Mouse (Mus musculus) stomach, postnatal 0 days (tissue): Measurements from ENCODE around the gene Nt5c1a. TPM values are rescaled to one million over a fixed set of nuclear protein-coding genes. Genes with fewer than 3 reads are reported as not detected.
A peak's percentile ranks its signal among the peaks of the same experiment; 100 is the strongest.

ENCODE experiments used
- ATAC-seq: fragments of 200-750 bp; cut with Nextera tagmentation; 2 replicates; pipeline ENCODE4 v1.8.0; 2017; ENCODE audit not compliant: low FRiP score, low TSS enrichment
- DNase-seq: peaks from one replicate; pipeline ENCODE4 v3.0.0-alpha.2; 2016; ENCODE audit warnings: low spot score
- H3K27ac ChIP-seq: fragments of 300-500 bp; sonication (generic); replicated peaks from 2 replicates; pipeline ENCODE4 v1.5.1; 2014; ENCODE audit warnings: mild to moderate bottlenecking, control low read depth
- H3K27me3 ChIP-seq: fragments of 300-500 bp; sonication (generic); 2 replicates; pipeline ENCODE4 v1.6.1; 2014; ENCODE audit warnings: low read length; ENCODE audit not compliant: control insufficient read depth, insufficient read depth
- H3K36me3 ChIP-seq: fragments of 300-500 bp; sonication (generic); 2 replicates; pipeline ENCODE4 v1.6.1; 2014; ENCODE audit warnings: low read length, mixed read lengths; ENCODE audit not compliant: control insufficient read depth, insufficient read depth
- H3K4me1 ChIP-seq: fragments of 300-500 bp; sonication (generic); replicated peaks from 2 replicates; pipeline ENCODE4 v1.6.1; 2014; ENCODE audit warnings: antibody characterized with exemption; ENCODE audit not compliant: control insufficient read depth, insufficient read depth
- H3K4me2 ChIP-seq: fragments of 300-500 bp; sonication (generic); replicated peaks from 2 replicates; pipeline ENCODE4 v1.6.1; 2014; ENCODE audit warnings: low read depth, mild to moderate bottlenecking, control low read depth, moderate library complexity
- H3K4me3 ChIP-seq: fragments of 300-500 bp; sonication (generic); 2 replicates; pipeline ENCODE4 v1.5.1; 2014; ENCODE audit warnings: low read depth, low read length, control low read depth
- H3K9ac ChIP-seq: fragments of 300-500 bp; sonication (generic); 2 replicates; pipeline ENCODE4 v1.6.1; 2014; ENCODE audit warnings: mild to moderate bottlenecking, low read length, control low read depth, mixed read lengths
- H3K9me3 ChIP-seq: fragments of 300-500 bp; sonication (generic); 2 replicates; pipeline ENCODE4 v1.6.1; 2016; ENCODE audit warnings: low read length; ENCODE audit not compliant: control insufficient read depth
- CTCF ChIP-seq: IDR thresholded peaks from 2 replicates; pipeline ENCODE4 v1.5.1; 2016; ENCODE audit warnings: antibody characterized with exemption, low read depth, mild to moderate bottlenecking, moderate library complexity
- EP300 ChIP-seq: optimal IDR thresholded peaks from 2 replicates; pipeline ENCODE3; 2016; ENCODE audit warnings: antibody characterized with exemption
- WGBS: fragments of 180-500 bp; shearing (Covaris S2); extraction: QIAGEN DNeasy Blood & Tissue Kit; methylation state at CpG from one replicate; pipeline ENCODE4 v1.1.7; 2014; 5-methylcytosine and 5-hydroxymethylcytosine counted together
- polyA plus RNA-seq: library from polyadenylated mRNA; unstranded; fragments of >200 nt; fragmentation: Nextera tagmentation; extraction: Ambion mirVana; gene quantifications from 2 replicates; pipeline ENCODE4 v1.2.1, GENCODE M21; 2015

The Nt5c1a gene
- not detected in 2 replicates for polyA plus RNA-seq

DNA sequence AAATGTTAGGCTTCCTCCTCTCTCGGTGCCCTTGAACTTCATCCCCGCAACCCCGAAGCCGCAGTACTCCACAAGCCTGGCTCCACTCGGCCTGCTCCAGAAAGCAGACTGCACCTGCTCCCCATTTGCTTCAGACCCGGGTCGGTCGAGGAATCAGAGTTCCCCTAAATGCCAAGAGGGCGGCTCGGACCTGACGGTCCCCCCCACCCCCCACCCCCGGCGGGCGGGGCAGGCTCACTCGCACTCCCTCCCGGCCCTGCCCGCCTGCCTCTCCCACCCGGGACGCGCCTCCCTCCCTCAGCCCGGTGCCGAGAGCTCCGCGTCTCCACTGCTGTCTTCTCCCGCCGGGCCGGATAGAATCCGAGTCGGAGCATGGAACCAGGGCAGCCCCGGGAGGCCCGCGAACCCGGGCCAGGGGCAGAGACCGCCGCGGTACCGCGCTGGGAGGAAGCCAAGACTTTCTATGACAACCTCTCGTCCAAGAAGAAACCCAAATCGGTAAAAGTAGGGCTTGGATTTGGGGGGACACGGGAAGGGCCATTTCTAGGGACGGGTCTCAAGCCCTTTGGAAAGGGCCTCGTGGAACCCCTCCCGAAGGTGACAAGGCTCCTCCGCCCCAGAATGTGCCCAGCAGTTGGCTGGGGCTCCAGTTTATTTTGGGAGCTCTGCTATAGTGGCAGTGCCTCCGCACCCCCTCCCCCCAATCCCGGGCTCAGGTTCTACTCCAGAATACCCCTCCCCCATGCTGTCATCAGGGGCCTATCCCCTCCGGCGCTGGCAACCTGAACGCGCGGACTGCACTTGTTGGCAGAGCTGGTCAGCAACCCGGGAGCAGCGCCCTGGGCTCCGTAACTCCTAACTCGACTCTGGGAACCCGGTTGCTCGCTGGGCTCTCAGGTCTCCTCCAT, at the start of gene Nt5c1a:
Nt5c1a (plus strand) TSS at position 319 of the 908 bp plus-strand sequence.
- H3K4me1 ChIP-seq, result peaks cover 4% of the 10 kb centered on the region
- H3K9me3 ChIP-seq, result no peaks in the 10 kb centered on the region
- peak within 1 kb of the TSS; percentile 43; the same call in 1 of the 2 replicates for H3K9ac ChIP-seq
- under 1% methylated on average over 57 of the region's 58 CpGs for WGBS
- H3K27me3 ChIP-seq, result no peaks in the 10 kb centered on the region; the same call in 1 of the 2 replicates
- ATAC-seq (peak; percentile 37), DNase-seq (peak; percentile 48)
- no peaks in the 10 kb centered on the region for H3K36me3 ChIP-seq
- H3K27ac ChIP-seq, result no peak within 1 kb of the TSS
- H3K4me3 ChIP-seq, result peak within 1 kb of the TSS; percentile 38
- H3K4me2 ChIP-seq, result peak within 1 kb of the TSS; percentile 69
- TF ChIP-seq EP300 (no peak), CTCF (no peak)

DNA sequence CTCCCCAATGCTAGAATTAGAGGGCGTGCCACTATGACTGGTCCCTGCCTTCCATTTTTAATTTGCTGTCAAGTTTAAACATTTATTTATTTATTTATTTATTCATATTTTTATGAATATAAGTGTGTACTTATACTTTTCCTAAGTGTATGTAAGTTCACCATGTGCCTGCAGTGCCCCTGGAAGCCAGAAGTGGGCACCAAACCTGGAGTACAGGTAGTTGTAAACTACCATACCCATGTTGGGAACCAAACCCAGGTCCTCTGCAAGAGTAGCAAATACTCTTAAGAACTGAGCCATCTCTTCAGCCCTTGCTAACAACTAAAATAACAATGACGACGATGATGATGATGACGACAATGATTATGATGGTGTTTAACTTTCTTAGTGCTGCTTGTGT, 49.3 kb upstream of the Nt5c1a start:
- Histone ChIP-seq H3K9ac (no peak overlapping the region), H3K4me2 (no peak overlapping the region), H3K4me3 (no peak overlapping the region), H3K27me3 (no peaks in the 10 kb centered on the region), H3K4me1 (no peaks in the 10 kb centered on the region), H3K36me3 (no peaks in the 10 kb centered on the region), H3K9me3 (no peaks in the 10 kb centered on the region), H3K27ac (no peak overlapping the region)
- TF ChIP-seq CTCF, result peak; percentile 18; the same call in 1 of the 2 replicates
- no peak for TF ChIP-seq EP300
- DNase-seq (no peak), ATAC-seq (no peak)
- 76% methylated on average over 4 of the region's 4 CpGs for WGBS

DNA sequence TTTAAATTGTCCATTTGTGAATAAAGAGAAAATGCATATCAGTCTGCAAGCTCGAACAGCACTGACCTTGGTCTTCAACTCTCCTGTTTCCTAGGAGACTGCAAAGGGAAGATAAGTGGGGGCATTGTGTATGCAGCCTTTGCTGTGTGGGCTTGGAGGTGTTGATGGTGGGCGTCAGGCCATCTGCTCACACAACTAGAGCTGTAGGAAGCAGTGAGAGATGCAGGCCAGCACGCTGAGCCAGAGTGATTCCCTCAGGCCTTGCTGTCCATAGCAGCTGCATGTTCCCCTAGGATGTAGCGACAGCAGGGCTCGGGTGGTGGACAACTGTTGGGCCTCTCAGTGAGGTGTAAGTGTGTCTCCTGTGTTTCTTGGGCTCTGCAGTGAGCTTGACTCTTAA, 48.3 kb upstream of the Nt5c1a start:
- WGBS, result 48% methylated on average over 5 of the region's 5 CpGs
- H3K9me3 ChIP-seq, result no peaks in the 10 kb centered on the region
- TF ChIP-seq CTCF (no peak), EP300 (no peak)

DNA sequence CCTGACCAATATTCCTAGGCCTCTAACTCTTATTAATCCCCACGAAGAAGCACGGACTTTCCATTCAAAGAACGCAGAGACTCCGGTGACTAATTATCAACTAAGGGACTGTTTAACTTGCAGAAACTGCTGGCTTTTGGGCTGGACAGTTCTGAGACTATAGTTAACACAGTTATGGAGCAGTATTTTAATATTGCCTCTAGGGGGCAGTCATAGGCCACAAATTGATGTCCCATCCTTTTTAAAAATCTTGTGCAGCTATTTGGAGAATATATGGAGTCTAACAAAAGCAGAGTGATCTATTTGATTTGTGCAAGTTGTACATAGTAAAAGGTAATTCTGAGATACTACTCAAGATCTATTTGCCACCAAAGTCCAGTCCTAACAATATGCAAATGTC, 46.3 kb upstream of the Nt5c1a start:
- DNase-seq (no peak), ATAC-seq (no peak)
- Histone ChIP-seq H3K9me3 (no peaks in the 10 kb centered on the region), H3K27ac (no peak overlapping the region), H3K4me1 (no peaks in the 10 kb centered on the region), H3K27me3 (no peaks in the 10 kb centered on the region), H3K9ac (no peak overlapping the region), H3K4me3 (no peak overlapping the region), H3K36me3 (no peaks in the 10 kb centered on the region), H3K4me2 (no peak overlapping the region)
- WGBS, result 15% methylated on average over 4 of the region's 4 CpGs
- TF ChIP-seq EP300, result no peak
- TF ChIP-seq CTCF, result peak; percentile 80

More for the DNA sequence above, 48.3 kb upstream of the Nt5c1a start:
- Histone ChIP-seq H3K27me3 (no peaks in the 10 kb centered on the region), H3K27ac (no peak overlapping the region), H3K4me2 (no peak overlapping the region), H3K9ac (no peak overlapping the region), H3K36me3 (no peaks in the 10 kb centered on the region), H3K4me3 (no peak overlapping the region), H3K4me1 (no peaks in the 10 kb centered on the region)
- DNase-seq (no peak), ATAC-seq (no peak)

DNA sequence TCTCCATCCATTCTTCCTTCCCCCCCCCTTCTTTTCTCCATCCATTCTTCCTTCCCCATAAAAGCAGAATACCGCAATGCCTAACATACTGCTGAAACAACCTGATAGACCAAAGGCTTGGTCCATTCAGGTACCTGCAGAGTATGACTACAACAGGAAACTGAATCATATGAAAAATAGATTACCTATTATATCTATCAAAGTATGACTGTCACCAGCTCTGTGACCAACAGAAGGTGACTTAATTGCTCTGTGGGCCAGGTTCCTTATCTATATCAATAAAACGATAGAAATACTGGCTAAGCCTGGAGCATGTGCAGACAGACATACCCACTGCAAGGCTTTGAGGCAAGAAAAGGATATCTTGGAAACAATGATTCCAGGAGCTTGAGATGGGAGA, 45.9 kb upstream of the Nt5c1a start:
- ATAC-seq, result 0 out of 2 replicates have a peak, but pooled peaks have one; percentile 45
- no peaks in the 10 kb centered on the region for H3K9me3 ChIP-seq
- H3K4me2 ChIP-seq, result no peak overlapping the region
- WGBS, result 64% methylated on average over 2 of the region's 2 CpGs
- H3K27me3 ChIP-seq, result no peaks in the 10 kb centered on the region
- H3K4me3 ChIP-seq, result no peak overlapping the region
- DNase-seq, result no peak
- H3K27ac ChIP-seq, result no peak overlapping the region
- no peaks in the 10 kb centered on the region for H3K4me1 ChIP-seq
- TF ChIP-seq CTCF (no peak), EP300 (no peak)
- H3K9ac ChIP-seq, result no peak overlapping the region
- H3K36me3 ChIP-seq, result no peaks in the 10 kb centered on the region

DNA sequence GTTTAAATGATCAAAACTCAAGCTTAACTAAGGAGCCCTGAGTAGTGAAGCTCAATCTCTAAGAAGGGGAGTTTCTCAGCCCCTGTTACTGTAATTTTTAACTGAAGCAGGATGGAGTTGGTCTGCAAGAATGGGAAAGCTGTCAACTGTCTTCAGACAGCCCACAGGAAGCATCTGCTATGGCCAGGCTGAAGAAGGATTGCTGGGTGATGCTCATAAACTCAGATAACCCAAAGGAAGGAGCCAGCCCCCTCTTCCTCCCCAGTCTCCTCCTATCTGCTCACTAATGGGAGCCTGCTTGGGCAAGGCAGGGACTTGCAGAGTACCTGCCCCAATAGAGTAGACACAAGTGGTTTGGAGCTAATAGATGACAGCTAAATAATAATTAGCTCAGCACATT, 45.5 kb upstream of the Nt5c1a start:
- TF ChIP-seq EP300, result no peak
- TF ChIP-seq CTCF, result no peak
- Histone ChIP-seq H3K4me1 (no peaks in the 10 kb centered on the region), H3K36me3 (no peaks in the 10 kb centered on the region), H3K4me2 (no peak overlapping the region), H3K27me3 (no peaks in the 10 kb centered on the region), H3K9ac (no peak overlapping the region), H3K9me3 (no peaks in the 10 kb centered on the region), H3K4me3 (no peak overlapping the region), H3K27ac (no peak overlapping the region)
- no peak for ATAC-seq
- DNase-seq, result no peak
